Mouse (Mus musculus) neural tube, embryonic 10.5 days (tissue): ENCODE measurements around the gene Rab11a.

ENCODE experiments used
- DNase-seq: peaks from one replicate; pipeline ENCODE4 v3.0.0-alpha.2; 2017; ENCODE audit warnings: low spot score; ENCODE audit errors: extremely low spot score

Rab11a gene

GRCm38 (mm10) chr9:64737406-64738201 lies at the start of gene Rab11a:
Gene Rab11a (minus strand): TSS chr9:64737758.
- peak; percentile 96 for DNase-seq

GRCm38 (mm10) chr9:64786216-64786905 lies 48.8 kb upstream of the Rab11a start:
- no peak for DNase-seq

GRCm38 (mm10) chr9:64784841-64785240 lies 47.3 kb upstream of the Rab11a start:
- peak; percentile 59 for DNase-seq

- DNase-seq = no peak
Measured at GRCm38 (mm10) chr9:64783511-64783910, 46.0 kb upstream of the Rab11a start.

- DNase-seq = no peak
Measured at GRCm38 (mm10) chr9:64779628-64780027, 42.1 kb upstream of the Rab11a start.

GRCm38 (mm10) chr9:64778151-64778550 lies 40.6 kb upstream of the Rab11a start:
- DNase-seq = no peak

- no peak for DNase-seq
Measured at GRCm38 (mm10) chr9:64777441-64777987, 40.0 kb upstream of the Rab11a start.

- DNase-seq = no peak
Measured at GRCm38 (mm10) chr9:64775491-64775890, 37.9 kb upstream of the Rab11a start.

GRCm38 (mm10) chr9:64774883-64775282 lies 37.3 kb upstream of the Rab11a start:
- DNase-seq = no peak

GRCm38 (mm10) chr9:64774411-64774811 lies 36.9 kb upstream of the Rab11a start:
- no peak for DNase-seq

GRCm38 (mm10) chr9:64773936-64774335 lies 36.4 kb upstream of the Rab11a start:
- no peak for DNase-seq

GRCm38 (mm10) chr9:64773254-64773653 lies 35.7 kb upstream of the Rab11a start:
- no peak for DNase-seq

- no peak for DNase-seq
Measured at GRCm38 (mm10) chr9:64771236-64771635, 33.7 kb upstream of the Rab11a start.

GRCm38 (mm10) chr9:64770411-64770849 lies 32.9 kb upstream of the Rab11a start:
- no peak for DNase-seq

- DNase-seq = no peak
Measured at GRCm38 (mm10) chr9:64769911-64770310, 32.4 kb upstream of the Rab11a start.

GRCm38 (mm10) chr9:64769066-64769695 lies 31.6 kb upstream of the Rab11a start:
- no peak for DNase-seq

GRCm38 (mm10) chr9:64767796-64768195 lies 30.2 kb upstream of the Rab11a start:
- DNase-seq = no peak

GRCm38 (mm10) chr9:64766136-64766535 lies 28.6 kb upstream of the Rab11a start:
- no peak for DNase-seq

- DNase-seq = no peak
Measured at GRCm38 (mm10) chr9:64764824-64765223, 27.3 kb upstream of the Rab11a start.

- DNase-seq = no peak
Measured at GRCm38 (mm10) chr9:64758052-64758451, 20.5 kb upstream of the Rab11a start.

GRCm38 (mm10) chr9:64752575-64752974 lies 15.0 kb upstream of the Rab11a start:
- no peak for DNase-seq

GRCm38 (mm10) chr9:64749314-64749713 lies 11.8 kb upstream of the Rab11a start:
- no peak for DNase-seq
